In the genomic region with DNA sequence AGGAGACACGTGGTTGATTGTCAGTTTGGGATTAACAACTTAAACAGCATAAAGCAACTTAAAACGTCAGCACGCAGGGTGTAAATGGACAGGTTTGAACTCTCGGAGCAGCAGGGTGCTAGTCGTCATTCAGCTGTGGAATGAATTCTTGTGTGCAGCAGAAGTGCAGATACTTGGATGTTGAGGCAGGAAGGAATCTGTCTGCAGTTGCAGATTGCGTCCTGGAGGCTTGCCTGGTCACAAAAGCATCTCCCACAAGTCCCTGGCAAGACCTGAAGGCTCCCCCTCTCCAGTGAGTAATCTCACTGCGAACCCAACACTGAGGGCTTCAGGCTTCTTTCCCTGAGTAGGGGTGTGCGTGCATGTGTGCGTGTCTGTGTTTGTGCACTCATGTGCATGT, we compare ENCODE assay signal across 12 mouse cellular contexts.
"Had no signal": no experiment of that assay in that cellular context is flagged by ENCODE, and none has a peak within 500 bp of the region (broad histone marks: within the 10 kb centered on the region; RNA-seq: fewer than 3 reads in every experiment).

No protein-coding gene starts in this region.

- H3K27ac ChIP-seq: limb, embryonic 13.5 days; liver, embryonic 14.5 days; midbrain, embryonic 10.5 days; neural tube, embryonic 12.5 days; stomach, postnatal 0 days had no signal

- DNase-seq: kidney, postnatal 14 days; left cerebral cortex, postnatal 4 days; lung, adult 18-20 months; lung, postnatal 4 days; midbrain, embryonic 14.5 days; thymus, postnatal 4 days had no signal

- H3K9me3 ChIP-seq: limb, embryonic 13.5 days; midbrain, embryonic 10.5 days; neural tube, embryonic 12.5 days had no signal

- H3K4me2 ChIP-seq: limb, embryonic 13.5 days; neural tube, embryonic 12.5 days had no signal

- H3K9ac ChIP-seq: limb, embryonic 13.5 days; liver, embryonic 14.5 days; neural tube, embryonic 12.5 days had no signal

- H3K27me3 ChIP-seq: limb, embryonic 13.5 days; neural tube, embryonic 12.5 days had no signal

- H3K36me3 ChIP-seq: limb, embryonic 13.5 days; midbrain, embryonic 10.5 days; neural tube, embryonic 12.5 days had no signal

- H3K4me3 ChIP-seq: limb, embryonic 13.5 days; midbrain, embryonic 10.5 days; myocyte; neural tube, embryonic 12.5 days had no signal
